Mouse (Mus musculus) heart, embryonic 13.5 days (tissue): Measurements from ENCODE around the gene Cnnm2. TPM values are rescaled to one million over a fixed set of nuclear protein-coding genes. Genes with fewer than 3 reads are reported as not detected.

Experiments
- ATAC-seq: fragments of 200-750 bp; cut with Nextera tagmentation; 2 replicates; pipeline ENCODE4 v1.8.0; 2017; ENCODE audit warnings: moderate TSS enrichment; ENCODE audit not compliant: insufficient number of reproducible peaks, low FRiP score, low TSS enrichment; ENCODE audit errors: extremely low read depth
- H3K27ac ChIP-seq: fragments of 300-500 bp; sonication (generic); replicated peaks from 2 replicates; pipeline ENCODE4 v1.5.1; 2015; ENCODE audit warnings: moderate library complexity, mild to moderate bottlenecking, inconsistent platforms
- H3K27me3 ChIP-seq: fragments of 300-500 bp; sonication (generic); replicated peaks from 2 replicates; pipeline ENCODE4 v1.6.1; 2015; ENCODE audit warnings: mild to moderate bottlenecking, inconsistent platforms
- H3K36me3 ChIP-seq: fragments of 300-500 bp; sonication (generic); 2 replicates; pipeline ENCODE4 v1.6.1; 2015; ENCODE audit warnings: mild to moderate bottlenecking, inconsistent platforms
- H3K4me1 ChIP-seq: fragments of 300-500 bp; sonication (generic); 2 replicates; pipeline ENCODE4 v1.6.1; 2015; ENCODE audit warnings: inconsistent platforms
- H3K4me2 ChIP-seq: fragments of 300-500 bp; sonication (generic); 2 replicates; pipeline ENCODE4 v1.6.1; 2015; ENCODE audit warnings: inconsistent platforms, mild to moderate bottlenecking, moderate library complexity
- H3K4me3 ChIP-seq: fragments of 300-500 bp; sonication (generic); 2 replicates; pipeline ENCODE4 v1.5.1; 2015; ENCODE audit warnings: moderate library complexity, mild to moderate bottlenecking, inconsistent platforms
- H3K9ac ChIP-seq: fragments of 300-500 bp; sonication (generic); 2 replicates; pipeline ENCODE4 v1.6.1; 2015; ENCODE audit warnings: inconsistent platforms, mild to moderate bottlenecking, moderate library complexity
- H3K9me3 ChIP-seq: fragments of 300-500 bp; sonication (generic); 2 replicates; pipeline ENCODE4 v1.6.1; 2016; ENCODE audit warnings: inconsistent platforms
- WGBS: fragments of 180-500 bp; shearing (Covaris S2); methylation state at CpG from one replicate; pipeline ENCODE4 v1.1.7; 2015; ENCODE audit warnings: mixed read lengths; 5-methylcytosine and 5-hydroxymethylcytosine counted together
- polyA plus RNA-seq: library from polyadenylated mRNA; unstranded; fragments of >200 nt; fragmentation: Nextera tagmentation; extraction: Ambion mirVana; gene quantifications from 2 replicates; pipeline ENCODE4 v1.2.1, GENCODE M21; 2015

Gene Cnnm2
- polyA plus RNA-seq, 1 experiment from 2014 or later, result 2.5 TPM

- Histone ChIP-seq H3K9me3 (no peaks in the 10 kb centered on the region), H3K9ac (no peak overlapping the region), H3K4me3 (no peak overlapping the region), H3K27me3 (no peaks in the 10 kb centered on the region), H3K4me2 (0 out of 2 replicates have a peak overlapping the region, but pooled peaks have one; percentile 15), H3K27ac (no peak overlapping the region), H3K4me1 (peaks cover 21% of the 10 kb centered on the region), H3K36me3 (no peaks in the 10 kb centered on the region)
- WGBS, result 9% methylated on average over 6 of the region's 6 CpGs
- ATAC-seq, result 0 out of 2 replicates have a peak, but pooled peaks have one; percentile 15
Measured at GRCm38 (mm10) chr19:46869526-46869925, 108.1 kb downstream of the Cnnm2 start.

GRCm38 (mm10) chr19:46871096-46871495 is 109.7 kb downstream of the Cnnm2 start:
- Histone ChIP-seq H3K27me3 (no peaks in the 10 kb centered on the region), H3K9ac (no peak overlapping the region), H3K9me3 (no peaks in the 10 kb centered on the region), H3K36me3 (no peaks in the 10 kb centered on the region), H3K27ac (no peak overlapping the region), H3K4me3 (no peak overlapping the region), H3K4me1 (peaks cover 6% of the 10 kb centered on the region; the same call in 1 of the 2 replicates), H3K4me2 (no peak overlapping the region)
- WGBS, result 87% methylated on average over 4 of the region's 4 CpGs
- ATAC-seq, result no peak

DNA sequence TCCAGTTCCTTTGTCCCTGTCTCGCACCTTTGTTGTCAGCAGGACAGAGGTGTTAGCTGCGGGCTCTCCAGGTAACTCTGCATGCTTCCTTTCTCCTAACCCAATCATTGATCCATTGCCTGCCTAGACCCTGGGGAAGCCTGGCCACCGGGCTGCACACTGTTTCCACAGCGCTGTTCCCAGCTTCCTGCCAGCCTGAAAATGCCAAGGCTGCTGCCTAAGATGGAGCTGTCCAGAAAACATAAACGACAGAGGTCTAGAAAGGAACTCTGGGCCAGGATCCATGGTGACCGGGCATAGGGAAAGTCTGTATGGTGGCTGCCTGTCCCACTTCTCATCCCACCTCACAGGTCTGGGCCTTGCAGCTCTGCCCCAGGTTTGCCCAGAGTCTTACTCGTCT is 110.3 kb downstream of the Cnnm2 start:
- Histone ChIP-seq H3K27ac (no peak overlapping the region), H3K4me1 (peaks cover 6% of the 10 kb centered on the region; the same call in 1 of the 2 replicates), H3K27me3 (no peaks in the 10 kb centered on the region), H3K9me3 (no peaks in the 10 kb centered on the region), H3K4me3 (no peak overlapping the region), H3K9ac (no peak overlapping the region), H3K36me3 (no peaks in the 10 kb centered on the region), H3K4me2 (no peak overlapping the region)
- WGBS, result 61% methylated on average over 7 of the region's 7 CpGs
- ATAC-seq, result no peak

DNA sequence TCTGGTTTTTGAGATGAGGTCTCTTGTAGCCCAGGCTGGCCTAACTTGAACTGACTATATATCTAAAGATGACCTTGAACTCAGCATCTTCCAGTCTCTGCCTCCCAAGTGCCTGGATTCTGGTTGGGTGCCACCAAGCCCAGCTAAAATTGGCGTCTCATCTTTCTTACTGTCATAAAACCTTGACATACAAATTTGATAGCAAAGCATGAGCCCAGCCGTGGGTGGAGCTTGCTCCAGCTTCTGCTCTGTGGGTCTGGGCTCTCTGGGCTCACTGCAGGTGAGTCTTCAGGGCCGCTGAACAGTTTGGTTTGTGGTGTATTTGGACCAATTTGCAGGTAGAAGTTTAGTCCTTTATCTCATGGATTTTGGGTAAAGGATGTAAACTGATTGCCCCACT is 112.5 kb downstream of the Cnnm2 start:
- ATAC-seq, result no peak
- no peak overlapping the region for H3K27ac ChIP-seq

DNA sequence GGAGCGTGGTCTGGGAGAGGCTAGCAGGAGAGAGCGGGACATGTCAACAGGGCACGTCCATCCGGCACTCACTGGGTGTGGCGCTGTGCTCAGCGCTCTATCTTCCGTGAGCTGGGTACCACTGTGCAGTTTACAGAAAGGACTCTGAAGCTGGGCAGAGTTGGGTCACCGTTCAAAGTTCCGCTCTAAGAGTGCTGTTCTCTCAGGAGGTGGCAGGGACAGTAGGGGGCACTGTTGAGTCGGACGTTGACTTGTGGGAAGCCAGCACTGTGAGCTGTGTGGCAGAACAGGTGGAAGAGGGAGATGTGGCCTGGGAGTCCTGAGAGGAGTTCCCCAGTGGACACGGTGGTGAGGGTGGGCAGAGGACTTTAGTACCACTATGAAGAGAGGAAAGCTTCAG is 114.4 kb downstream of the Cnnm2 start:
- Histone ChIP-seq H3K4me2 (no peak overlapping the region), H3K36me3 (peaks cover 3% of the 10 kb centered on the region; the same call in 1 of the 2 replicates), H3K4me3 (no peak overlapping the region), H3K27me3 (no peaks in the 10 kb centered on the region), H3K27ac (no peak overlapping the region), H3K9ac (no peak overlapping the region), H3K9me3 (no peaks in the 10 kb centered on the region), H3K4me1 (no peaks in the 10 kb centered on the region)
- 41% methylated on average over 12 of the region's 12 CpGs for WGBS
- 0 out of 2 replicates have a peak, but pooled peaks have one; percentile 37 for ATAC-seq

More for the DNA sequence above, 112.5 kb downstream of the Cnnm2 start:
- H3K4me2 ChIP-seq, result no peak overlapping the region
- WGBS, result 85% methylated on average over 3 of the region's 3 CpGs
- H3K9ac ChIP-seq, result no peak overlapping the region
- no peak overlapping the region for H3K4me3 ChIP-seq
- H3K27me3 ChIP-seq, result no peaks in the 10 kb centered on the region
- peaks cover 6% of the 10 kb centered on the region; the same call in 1 of the 2 replicates for H3K4me1 ChIP-seq
- peaks cover 3% of the 10 kb centered on the region; the same call in 1 of the 2 replicates for H3K36me3 ChIP-seq
- no peaks in the 10 kb centered on the region for H3K9me3 ChIP-seq

GRCm38 (mm10) chr19:46877886-46878285 is 116.5 kb downstream of the Cnnm2 start:
- Histone ChIP-seq H3K9ac (no peak overlapping the region), H3K27me3 (no peaks in the 10 kb centered on the region), H3K9me3 (no peaks in the 10 kb centered on the region), H3K4me1 (no peaks in the 10 kb centered on the region), H3K36me3 (peaks cover 15% of the 10 kb centered on the region), H3K27ac (no peak overlapping the region), H3K4me2 (no peak overlapping the region), H3K4me3 (no peak overlapping the region)
- ATAC-seq, result no peak
- WGBS, result 81% methylated on average over 13 of the region's 13 CpGs

GRCm38 (mm10) chr19:46878346-46878745 is 117.0 kb downstream of the Cnnm2 start:
- no peak overlapping the region for H3K4me3 ChIP-seq
- H3K36me3 ChIP-seq, result peaks cover 19% of the 10 kb centered on the region
- H3K4me1 ChIP-seq, result no peaks in the 10 kb centered on the region
- no peaks in the 10 kb centered on the region for H3K9me3 ChIP-seq
- H3K27ac ChIP-seq, result no peak overlapping the region
- H3K4me2 ChIP-seq, result no peak overlapping the region
- no peaks in the 10 kb centered on the region for H3K27me3 ChIP-seq
- WGBS, result 42% methylated on average over 13 of the region's 13 CpGs
- ATAC-seq, result no peak
- H3K9ac ChIP-seq, result no peak overlapping the region

GRCm38 (mm10) chr19:46879876-46880275 is 118.5 kb downstream of the Cnnm2 start:
- 86% methylated on average over 2 of the region's 2 CpGs for WGBS
- Histone ChIP-seq H3K4me1 (no peaks in the 10 kb centered on the region), H3K9me3 (no peaks in the 10 kb centered on the region), H3K36me3 (peaks cover 35% of the 10 kb centered on the region), H3K27me3 (no peaks in the 10 kb centered on the region), H3K27ac (no peak overlapping the region), H3K9ac (no peak overlapping the region), H3K4me3 (no peak overlapping the region), H3K4me2 (no peak overlapping the region)
- no peak for ATAC-seq

- Histone ChIP-seq H3K9me3 (no peaks in the 10 kb centered on the region), H3K4me3 (no peak overlapping the region), H3K9ac (no peak overlapping the region), H3K4me1 (peaks cover 5% of the 10 kb centered on the region; the same call in 1 of the 2 replicates), H3K27ac (no peak overlapping the region), H3K27me3 (no peaks in the 10 kb centered on the region), H3K4me2 (no peak overlapping the region), H3K36me3 (peaks cover 87% of the 10 kb centered on the region)
- 93% methylated on average over 4 of the region's 4 CpGs for WGBS
- ATAC-seq, result no peak
Measured at GRCm38 (mm10) chr19:46885365-46885764, 124.0 kb downstream of the Cnnm2 start.

DNA sequence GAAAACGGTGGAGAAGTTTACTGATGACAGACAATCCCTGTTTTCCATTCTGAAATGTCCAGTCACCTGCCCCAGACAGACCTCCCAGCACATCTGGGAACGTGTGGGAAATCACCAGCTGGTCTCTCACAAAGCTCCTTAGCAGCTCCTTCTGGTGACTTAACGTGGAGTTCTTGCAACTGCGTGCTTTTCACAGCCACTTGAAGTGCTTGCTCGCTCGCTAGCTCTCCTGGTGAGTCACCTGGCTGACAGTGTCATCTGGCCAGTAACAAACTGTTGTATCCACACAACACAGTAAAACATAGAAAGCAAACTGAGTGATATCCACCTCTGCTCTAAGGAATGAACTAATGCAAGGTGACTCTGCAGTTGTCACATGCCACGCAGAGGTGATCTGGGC is 125.4 kb downstream of the Cnnm2 start:
- no peak overlapping the region for H3K4me2 ChIP-seq
- H3K27me3 ChIP-seq, result no peaks in the 10 kb centered on the region
- WGBS, result 78% methylated on average over 7 of the region's 7 CpGs
- H3K27ac ChIP-seq, result no peak overlapping the region
- H3K4me3 ChIP-seq, result no peak overlapping the region
- ATAC-seq, result no peak
- H3K9me3 ChIP-seq, result no peaks in the 10 kb centered on the region
- no peak overlapping the region for H3K9ac ChIP-seq
- peaks cover 5% of the 10 kb centered on the region; the same call in 1 of the 2 replicates for H3K4me1 ChIP-seq
- peaks cover 100% of the 10 kb centered on the region for H3K36me3 ChIP-seq

DNA sequence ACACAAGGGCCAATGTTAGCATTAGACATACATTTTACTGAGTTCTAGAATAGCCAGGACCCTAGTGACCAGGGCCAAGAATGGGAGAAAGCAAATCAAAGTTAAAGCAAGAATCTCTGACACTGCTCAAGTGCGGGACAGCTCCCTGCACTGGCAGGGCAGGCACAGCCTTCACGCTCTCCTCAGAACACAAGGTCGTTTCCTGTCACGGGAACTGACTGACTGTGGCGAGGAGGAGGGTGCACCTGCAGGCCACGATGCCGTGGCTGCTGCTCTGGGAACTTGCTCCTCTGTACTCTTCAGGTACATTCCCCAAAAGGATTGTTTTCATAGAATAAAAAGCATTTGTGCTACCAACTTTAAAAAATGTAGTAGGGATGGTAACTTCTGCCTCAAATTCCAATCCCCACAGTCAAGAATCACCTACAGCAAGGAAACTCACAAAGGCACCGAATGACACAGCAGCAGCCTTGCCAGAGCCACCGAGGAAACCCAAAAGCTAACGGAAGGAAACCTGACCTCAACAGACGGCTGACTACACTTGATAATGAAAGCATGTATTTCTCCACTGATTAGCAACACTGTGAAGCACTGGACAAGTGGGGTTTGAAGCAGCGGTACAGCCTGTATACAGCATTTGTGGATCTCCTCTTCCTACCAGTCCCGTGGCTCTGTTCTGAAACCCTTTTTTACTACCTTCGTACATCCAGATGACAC is 126.6 kb downstream of the Cnnm2 start:
- peaks cover 5% of the 10 kb centered on the region; the same call in 1 of the 2 replicates for H3K4me1 ChIP-seq
- H3K4me3 ChIP-seq, result no peak overlapping the region
- no peak overlapping the region for H3K4me2 ChIP-seq
- no peaks in the 10 kb centered on the region for H3K9me3 ChIP-seq
- no peaks in the 10 kb centered on the region for H3K27me3 ChIP-seq
- H3K27ac ChIP-seq, result peak overlapping the region; percentile 54
- no peak for ATAC-seq
- WGBS, result 47% methylated on average over 14 of the region's 14 CpGs
- H3K36me3 ChIP-seq, result peaks cover 100% of the 10 kb centered on the region
- H3K9ac ChIP-seq, result no peak overlapping the region

GRCm38 (mm10) chr19:46889666-46890065 is 128.3 kb downstream of the Cnnm2 start:
- H3K27me3 ChIP-seq, result no peaks in the 10 kb centered on the region
- H3K27ac ChIP-seq, result no peak overlapping the region
- H3K4me2 ChIP-seq, result no peak overlapping the region
- no peaks in the 10 kb centered on the region for H3K9me3 ChIP-seq
- H3K9ac ChIP-seq, result no peak overlapping the region
- peaks cover 5% of the 10 kb centered on the region; the same call in 1 of the 2 replicates for H3K4me1 ChIP-seq
- peaks cover 94% of the 10 kb centered on the region for H3K36me3 ChIP-seq
- ATAC-seq, result no peak
- 92% methylated on average over 8 of the region's 8 CpGs for WGBS
- no peak overlapping the region for H3K4me3 ChIP-seq
